In genomic region chr8:31460349-31460748, GRCm38 (mm10) we compare ENCODE assay signal across 10 mouse cellular contexts.
A peak's percentile ranks its signal among the peaks of the same experiment; 100 is the strongest.
DNase-seq lines count a peak whose midpoint lies in the region; ATAC-seq lines count a peak whose summit lies in the region.
"Had no signal": no experiment of that assay in that cellular context is flagged by ENCODE, and none has a peak within 500 bp of the region (broad histone marks: within the 10 kb centered on the region; RNA-seq: fewer than 3 reads in every experiment).

No protein-coding gene starts in this region.

- H3K4me2 ChIP-seq in kidney, embryonic 14.5 days (replicated peaks; ENCODE audit: low read depth, low read length) = no peak overlapping the region
- H3K4me2 ChIP-seq: embryonic facial prominence, embryonic 15.5 days; heart, embryonic 15.5 days had no signal

- ATAC-seq in kidney, embryonic 14.5 days (ENCODE audit: low FRiP score, low TSS enrichment) = no peak

- H3K4me1 ChIP-seq in limb, embryonic 10.5 days = no peaks in the 10 kb centered on the region
- H3K4me1 ChIP-seq in kidney, embryonic 14.5 days (ENCODE audit: control insufficient read depth, insufficient read depth, low read length) = no peaks in the 10 kb centered on the region
- no peaks in the 10 kb centered on the region for H3K4me1 ChIP-seq in forebrain, embryonic 10.5 days
- H3K4me1 ChIP-seq: embryonic facial prominence, embryonic 15.5 days; heart, embryonic 15.5 days had no signal

- no peak overlapping the region for H3K27ac ChIP-seq in limb, embryonic 10.5 days
- H3K27ac ChIP-seq in kidney, embryonic 14.5 days (ENCODE audit: low read depth, low read length) = no peak overlapping the region
- H3K27ac ChIP-seq in forebrain, embryonic 10.5 days = no peak overlapping the region
- H3K27ac ChIP-seq: embryonic facial prominence, embryonic 15.5 days; heart, embryonic 15.5 days had no signal

- peak; percentile 2 to 35 for DNase-seq in kidney, postnatal 25 days
- DNase-seq in kidney, adult 11 months = no peak
- DNase-seq in 3134 (ENCODE audit: extremely low read depth, insufficient read length, low spot score) (peak; percentile 28), 3T3-L1 (ENCODE audit: low read depth, low spot score) (peak; percentile 62)
- DNase-seq in cerebellum, postnatal 10 days = peak; percentile 91
- no peak for DNase-seq in limb, embryonic 10.5 days (ENCODE audit: low spot score)
- no peak for DNase-seq in forebrain, embryonic 10.5 days (ENCODE audit: extremely low spot score, low spot score)

- no peaks in the 10 kb centered on the region for H3K36me3 ChIP-seq in limb, embryonic 10.5 days
- no peaks in the 10 kb centered on the region for H3K36me3 ChIP-seq in kidney, embryonic 14.5 days (ENCODE audit: control insufficient read depth, insufficient read depth, low read length)
- H3K36me3 ChIP-seq in forebrain, embryonic 10.5 days (replicated peaks) = no peaks in the 10 kb centered on the region
- H3K36me3 ChIP-seq: embryonic facial prominence, embryonic 15.5 days; heart, embryonic 15.5 days had no signal

- no peak overlapping the region for H3K9ac ChIP-seq in kidney, embryonic 14.5 days (ENCODE audit: low read depth, low read length)
- H3K9ac ChIP-seq: embryonic facial prominence, embryonic 15.5 days; heart, embryonic 15.5 days had no signal

- 85% methylated on average over 3 of the region's 3 CpGs for WGBS in limb, embryonic 10.5 days
- 94% methylated on average over 3 of the region's 3 CpGs for WGBS in kidney, embryonic 14.5 days
- 86% methylated on average over 3 of the region's 3 CpGs for WGBS in forebrain, embryonic 10.5 days

- no peaks in the 10 kb centered on the region for H3K27me3 ChIP-seq in limb, embryonic 10.5 days (ENCODE audit: low read depth, poor library complexity, severe bottlenecking)
- H3K27me3 ChIP-seq in kidney, embryonic 14.5 days (ENCODE audit: control insufficient read depth, insufficient read depth, low read length) = no peaks in the 10 kb centered on the region
- no peaks in the 10 kb centered on the region for H3K27me3 ChIP-seq in forebrain, embryonic 10.5 days (ENCODE audit: poor library complexity, severe bottlenecking)
- H3K27me3 ChIP-seq: embryonic facial prominence, embryonic 15.5 days; heart, embryonic 15.5 days had no signal

- H3K4me3 ChIP-seq in limb, embryonic 10.5 days = no peak overlapping the region
- no peak overlapping the region for H3K4me3 ChIP-seq in kidney, embryonic 14.5 days (ENCODE audit: low read length)
- H3K4me3 ChIP-seq in forebrain, embryonic 10.5 days = no peak overlapping the region
- H3K4me3 ChIP-seq: embryonic facial prominence, embryonic 15.5 days; heart, embryonic 15.5 days had no signal

- no peaks in the 10 kb centered on the region for H3K9me3 ChIP-seq in limb, embryonic 10.5 days (replicated peaks)
- no peaks in the 10 kb centered on the region for H3K9me3 ChIP-seq in kidney, embryonic 14.5 days (ENCODE audit: control insufficient read depth, low read length)
- H3K9me3 ChIP-seq in forebrain, embryonic 10.5 days = no peaks in the 10 kb centered on the region
- H3K9me3 ChIP-seq: embryonic facial prominence, embryonic 15.5 days; heart, embryonic 15.5 days had no signal

Comparison
In these comparisons a context has a peak if more than half of its experiments do, and no peak if none do; other contexts are left out.
1. DNase-seq: peak in kidney, postnatal 25 days (2 of 2), 3134 (single experiment), 3T3-L1 (single experiment) and cerebellum, postnatal 10 days (2 of 2); none in kidney, adult 11 months (single experiment), limb, embryonic 10.5 days (single experiment) and forebrain, embryonic 10.5 days (single experiment).